Mouse (Mus musculus) naive thymus-derived CD4-positive, alpha-beta T cell, adult 2 months (primary cell): ENCODE data around the gene Vmn1r29.
"Not testable (repeated sequence)": the region's sequence is repeated elsewhere in the genome, so short reads cannot be mapped to it uniquely, and the experiment has no call there.

Experiments
- DNase-seq: peaks from one replicate; pipeline ENCODE4 v3.0.0-alpha.2; 2011; ENCODE audit warnings: low read depth

Gene Vmn1r29

GRCm38 (mm10) chr6:58301249-58301648, at the start of gene Vmn1r29:
Vmn1r29 (plus strand) TSS chr6:58301549.
- no peak for DNase-seq

DNA sequence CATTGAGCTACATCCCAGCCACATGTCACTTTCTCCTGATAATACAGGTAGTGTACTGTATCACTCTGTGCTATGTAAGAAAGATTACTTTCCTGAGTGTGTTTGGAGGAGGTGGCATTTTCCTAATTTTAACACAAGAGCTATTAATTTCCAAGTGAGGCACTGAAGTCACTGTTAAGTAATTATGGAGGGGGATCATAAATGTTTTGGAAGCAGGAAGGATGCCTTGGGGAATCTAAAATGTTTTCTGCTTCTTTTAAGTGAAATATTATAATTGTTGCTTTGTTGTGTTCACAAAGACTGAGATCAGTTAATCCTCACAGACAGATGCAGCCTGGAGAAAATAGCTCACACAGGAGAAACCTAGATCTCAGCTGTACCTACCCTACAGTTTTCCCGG, 39.6 kb upstream of the Vmn1r29 start, which contains the start of gene Vmn1r28:
TSS of gene Vmn1r28 (plus strand) at position 301 of the 400 bp plus-strand sequence.
- DNase-seq, result no peak

- DNase-seq, result not testable (repeated sequence)
Observed at GRCm38 (mm10) chr6:58279661-58280060, 21.7 kb upstream of the Vmn1r29 start.

DNA sequence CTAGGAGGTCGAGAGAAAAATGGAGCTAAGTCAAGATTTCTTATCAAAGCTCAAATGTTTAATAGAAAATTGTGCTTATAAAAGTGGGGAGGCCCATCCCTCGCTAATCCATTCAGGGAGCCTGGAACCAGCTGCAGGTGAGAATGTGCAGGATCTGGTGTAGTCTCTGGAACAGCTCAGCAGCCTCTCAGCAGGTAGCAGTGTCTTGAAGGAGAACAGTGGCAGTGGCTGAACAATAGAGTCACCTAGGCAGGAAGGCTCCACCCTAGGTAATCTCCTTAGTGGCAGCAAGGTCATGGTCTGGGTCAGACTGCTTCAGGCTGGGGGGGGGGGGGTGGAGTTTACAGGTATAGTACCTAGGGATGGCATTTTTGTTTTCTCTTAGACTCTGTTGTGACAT, 9.1 kb upstream of the Vmn1r29 start:
- no peak for DNase-seq

GRCm38 (mm10) chr6:58298511-58298910, 2.8 kb upstream of the Vmn1r29 start:
- DNase-seq, result not testable (repeated sequence)

GRCm38 (mm10) chr6:58330686-58331085, 29.3 kb downstream of the Vmn1r29 start:
- not testable (repeated sequence) for DNase-seq
